Mouse (Mus musculus): ENCODE data around the gene Pnpla2.

Gene Pnpla2

DNA sequence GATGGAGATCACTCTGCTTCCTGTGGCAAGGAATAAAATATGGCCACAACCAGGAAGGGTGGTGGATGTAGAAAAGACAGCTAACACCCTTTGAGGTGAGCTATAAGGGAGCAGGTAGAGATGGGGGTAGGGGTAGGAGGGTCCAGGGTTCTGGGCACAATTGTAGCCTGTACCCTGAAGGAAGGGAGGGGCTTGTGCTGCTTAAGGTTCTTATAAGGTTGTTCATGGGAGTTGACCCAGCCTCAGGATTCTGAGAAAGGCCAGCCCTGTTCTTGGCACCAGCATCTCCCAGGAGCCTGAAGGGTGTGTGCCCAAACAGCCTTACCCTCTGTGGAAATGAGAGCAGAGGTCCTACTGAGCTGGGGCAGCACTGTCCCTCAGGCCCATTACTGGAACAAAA is 3.1 kb upstream of the Pnpla2 start:
- no peak for DNase-seq (ENCODE audit: low spot score)

DNA sequence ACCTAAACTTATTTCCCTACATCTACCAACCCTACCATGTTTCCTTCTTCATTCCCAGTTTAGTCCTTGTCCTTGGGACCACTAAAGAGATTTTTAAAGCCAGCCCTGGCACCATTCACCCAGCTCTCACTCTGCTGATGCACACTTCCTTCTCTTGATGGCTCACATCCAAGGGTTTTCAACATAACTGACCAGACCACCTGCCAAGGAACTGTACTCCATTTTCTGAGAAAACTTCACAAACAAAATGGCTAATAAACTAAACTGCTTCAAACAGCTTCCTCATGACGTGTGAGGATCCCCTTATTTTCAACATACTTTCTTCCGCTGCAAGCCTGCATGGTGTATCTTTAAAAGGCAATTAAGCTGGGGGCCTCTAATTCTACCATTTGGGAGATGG is 1.4 kb upstream of the Pnpla2 start:
- no peak for DNase-seq (ENCODE audit: low spot score)

DNA sequence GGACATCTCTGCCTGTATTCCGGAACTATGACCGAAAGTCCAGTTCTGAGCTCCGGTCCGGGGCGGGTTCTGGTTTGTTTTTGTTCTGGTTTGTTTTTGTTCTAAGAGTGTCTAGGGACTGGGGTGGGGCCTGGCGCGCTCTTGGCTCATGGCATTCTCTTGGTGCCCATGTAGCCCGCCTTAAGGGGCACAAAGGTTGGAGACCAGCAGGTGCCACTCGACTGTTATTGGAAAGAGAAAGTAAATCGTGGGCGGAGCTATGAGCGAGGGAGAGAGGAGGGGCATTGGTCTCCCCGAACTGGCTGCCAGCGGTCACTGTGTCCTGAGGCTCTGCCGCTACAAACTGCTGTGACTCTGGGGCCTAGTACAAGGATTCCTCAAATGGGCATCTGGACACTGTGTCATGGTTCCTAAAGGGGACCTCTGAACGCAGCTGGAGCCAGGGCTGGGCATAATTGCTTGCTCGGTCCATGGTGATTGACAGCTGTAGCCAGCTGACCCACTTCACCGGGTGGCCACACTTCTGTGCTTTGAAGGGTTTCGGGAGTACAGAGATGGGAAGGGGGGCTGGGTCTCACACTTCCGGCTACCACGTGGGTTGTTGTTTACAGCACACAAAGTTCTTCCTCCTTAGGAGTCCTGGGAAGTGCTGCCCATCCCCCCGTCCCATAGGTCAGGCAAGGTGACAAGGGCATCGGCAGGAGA is 764 bp downstream of the Pnpla2 start:
- DNase-seq (ENCODE audit: low spot score) = peak; percentile 69

DNA sequence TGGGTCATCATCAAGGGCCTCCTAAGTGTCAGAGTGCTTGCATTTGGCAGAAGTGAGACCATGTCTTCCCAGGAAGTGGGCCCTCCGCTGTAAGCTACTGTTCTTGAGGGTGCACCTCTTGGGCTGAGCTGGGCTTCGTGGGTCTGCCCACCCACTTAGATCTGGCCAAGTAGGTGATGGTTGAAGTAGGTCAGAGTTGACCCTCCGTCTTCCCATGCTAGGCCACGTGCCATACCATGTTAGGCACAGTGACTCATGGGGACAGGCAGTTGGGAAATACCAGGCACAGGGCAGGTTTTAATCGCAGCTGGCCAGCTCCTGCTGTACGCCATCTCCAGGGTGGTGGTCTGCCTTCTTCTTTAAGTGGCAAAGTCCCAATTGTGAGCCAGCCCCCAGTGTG is 1.7 kb downstream of the Pnpla2 start:
- no peak for DNase-seq (ENCODE audit: low spot score)

DNA sequence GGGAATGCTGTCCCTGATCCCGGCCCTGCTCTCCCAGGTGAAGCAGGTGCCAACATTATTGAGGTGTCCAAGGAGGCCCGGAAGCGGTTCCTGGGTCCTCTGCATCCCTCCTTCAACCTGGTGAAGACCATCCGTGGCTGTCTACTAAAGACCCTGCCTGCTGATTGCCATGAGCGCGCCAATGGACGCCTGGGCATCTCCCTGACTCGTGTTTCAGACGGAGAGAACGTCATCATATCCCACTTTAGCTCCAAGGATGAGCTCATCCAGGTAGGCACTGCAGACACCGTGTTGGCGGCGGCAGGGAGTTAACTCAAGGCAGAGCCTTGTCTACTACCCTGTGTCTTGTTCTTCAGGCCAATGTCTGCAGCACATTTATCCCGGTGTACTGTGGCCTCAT is 2.2 kb downstream of the Pnpla2 start:
- DNase-seq (ENCODE audit: low spot score) = no peak

- peak; percentile 70 for DNase-seq (ENCODE audit: low spot score)
These were observed 3.1 kb downstream of the Pnpla2 start for GRCm38 (mm10) chr7:141457986-141458660.

DNA sequence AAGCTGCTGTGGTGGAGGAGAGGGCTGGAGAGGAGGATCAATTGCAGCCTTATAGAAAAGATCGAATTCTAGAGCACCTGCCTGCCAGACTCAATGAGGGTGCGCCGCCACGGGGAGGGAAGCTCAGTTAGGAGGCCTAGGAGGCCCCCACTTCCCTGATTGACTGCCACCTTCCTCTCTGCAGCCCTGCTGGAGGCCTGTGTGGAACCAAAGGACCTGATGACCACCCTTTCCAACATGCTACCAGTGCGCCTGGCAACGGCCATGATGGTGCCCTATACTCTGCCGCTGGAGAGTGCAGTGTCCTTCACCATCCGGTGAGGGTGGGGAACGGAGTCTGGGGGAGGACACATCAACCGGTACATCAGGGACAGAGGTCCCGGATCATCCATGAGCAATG is 3.7 kb downstream of the Pnpla2 start:
- no peak for DNase-seq (ENCODE audit: low spot score)

GRCm38 (mm10) chr7:141459301-141459711 is 4.3 kb downstream of the Pnpla2 start:
- DNase-seq (ENCODE audit: low spot score) = no peak

DNA sequence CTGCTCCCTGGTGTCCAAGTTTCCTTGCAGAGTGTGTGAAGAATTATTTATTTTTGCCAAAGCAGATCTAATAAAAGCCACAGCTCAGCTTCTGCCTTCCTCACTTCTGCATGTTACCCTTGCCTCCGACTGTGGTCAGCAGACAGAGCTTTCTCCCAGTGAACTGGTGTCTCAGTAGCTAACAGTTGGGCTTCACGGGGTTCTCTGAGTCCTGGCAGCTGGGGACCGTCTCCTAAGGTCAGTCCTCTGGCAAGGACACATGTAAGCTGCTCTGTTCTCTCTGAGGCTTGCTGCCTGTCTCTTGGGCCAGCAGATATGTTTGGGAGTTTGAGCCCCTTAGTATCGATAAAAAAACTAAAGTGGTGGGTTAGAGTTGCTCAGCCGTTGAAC is 5.0 kb downstream of the Pnpla2 start:
- DNase-seq (ENCODE audit: low spot score) = no peak

- DNase-seq (ENCODE audit: low spot score) = no peak
These were observed 5.6 kb downstream of the Pnpla2 start, which contains the start of gene Cracr2b for GRCm38 (mm10) chr7:141460391-141461113. Gene Cracr2b (plus strand): TSS chr7:141461094.

- DNase-seq (ENCODE audit: low spot score) = no peak
These were observed 6.7 kb downstream of the Pnpla2 start for GRCm38 (mm10) chr7:141461521-141462332.

GRCm38 (mm10) chr7:141462333-141462821 is 7.4 kb downstream of the Pnpla2 start:
- no peak for DNase-seq (ENCODE audit: low spot score)

GRCm38 (mm10) chr7:141463824-141464602 is 9.0 kb downstream of the Pnpla2 start:
- no peak for DNase-seq (ENCODE audit: low spot score)

DNA sequence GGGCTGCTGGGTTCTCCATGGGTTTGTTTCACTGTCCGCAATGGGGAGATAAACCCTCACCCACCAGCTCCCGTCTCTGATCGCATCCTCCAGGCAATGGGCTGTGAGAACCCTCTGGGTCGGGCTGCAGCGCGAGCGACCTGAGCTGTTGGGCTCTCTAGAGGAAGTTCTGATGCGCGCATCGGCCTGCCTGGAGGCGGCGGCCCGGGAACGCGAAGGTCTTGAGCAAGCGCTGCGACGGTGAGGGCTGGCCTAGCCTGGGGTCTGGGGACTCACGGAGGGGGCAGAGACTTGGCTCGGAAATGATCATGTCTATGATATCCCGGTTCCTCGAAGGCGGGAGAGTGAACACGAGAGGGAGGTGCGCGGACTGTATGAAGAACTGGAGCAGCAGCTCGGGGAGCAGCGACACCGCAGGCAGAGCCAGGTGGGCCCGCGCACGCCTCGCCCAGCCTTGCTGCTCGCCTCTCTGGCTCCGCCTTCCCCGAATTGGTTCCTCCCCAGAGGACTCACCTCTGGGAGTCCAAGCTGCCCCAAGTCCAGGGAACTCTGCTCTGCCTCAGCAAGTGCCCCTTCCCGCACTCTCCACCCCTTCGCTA is 9.7 kb downstream of the Pnpla2 start:
- no peak for DNase-seq (ENCODE audit: low spot score)

DNA sequence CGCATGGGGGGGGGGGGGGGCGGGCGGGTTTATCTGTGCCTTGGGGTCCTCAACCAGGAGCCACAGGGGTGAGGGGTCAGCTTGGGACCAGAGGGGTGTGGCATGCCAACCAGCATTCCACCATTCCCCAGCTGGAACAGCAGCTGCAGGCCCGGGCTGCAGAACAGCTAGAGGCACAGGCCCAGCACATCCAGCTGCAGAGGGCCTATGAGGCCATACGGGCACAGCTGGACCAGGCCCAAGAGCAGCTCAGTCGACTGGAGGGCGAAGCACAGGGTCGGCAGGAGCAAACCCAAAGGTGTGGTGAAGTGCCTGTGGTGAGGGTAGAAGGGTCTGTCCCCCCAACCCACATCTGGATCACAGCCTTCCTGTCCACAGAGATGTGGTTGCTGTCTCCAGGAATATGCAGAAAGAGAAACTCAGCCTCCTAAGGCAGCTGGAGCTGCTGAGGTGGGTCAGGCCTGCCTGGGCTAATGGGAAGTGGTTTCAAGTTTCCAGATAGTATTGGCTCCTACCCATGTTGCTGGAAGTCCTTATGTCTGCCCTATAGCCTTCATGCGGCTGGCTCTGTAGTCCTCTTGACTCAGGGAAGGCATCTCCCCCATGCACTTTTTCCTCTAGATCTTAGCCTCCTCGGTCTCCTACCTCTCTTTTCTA is 10.5 kb downstream of the Pnpla2 start:
- no peak for DNase-seq (ENCODE audit: low spot score)

DNA sequence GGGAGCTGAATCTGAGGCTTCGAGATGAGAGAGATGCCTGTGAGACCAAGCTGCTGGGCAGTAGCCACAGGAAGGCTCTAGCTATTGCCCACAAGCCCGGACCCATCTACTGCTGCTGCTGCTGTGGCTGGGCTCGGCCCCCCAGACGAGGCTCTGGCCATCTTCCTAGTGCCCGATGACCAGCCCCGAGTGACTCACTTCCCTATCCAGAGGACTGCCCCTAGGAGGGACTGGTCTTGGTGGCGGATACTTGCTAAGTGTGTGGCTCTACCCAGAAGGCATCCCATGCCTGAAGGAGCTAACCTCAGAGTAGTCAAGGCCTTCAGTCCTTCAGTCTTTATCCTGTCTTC is 11.0 kb downstream of the Pnpla2 start:
- no peak for DNase-seq (ENCODE audit: low spot score)

- DNase-seq (ENCODE audit: low spot score) = no peak
These were observed 11.7 kb downstream of the Pnpla2 start for GRCm38 (mm10) chr7:141466607-141467148.

GRCm38 (mm10) chr7:141467230-141468030 is 12.4 kb downstream of the Pnpla2 start, which contains the start of gene Cd151:
Gene Cd151 (plus strand): TSS chr7:141467392.
- peak; percentile 73 for DNase-seq (ENCODE audit: low spot score)

GRCm38 (mm10) chr7:141468164-141468521 is 13.1 kb downstream of the Pnpla2 start:
- DNase-seq (ENCODE audit: low spot score) = no peak

Measured in retina, embryonic 14.5 days (tissue).